Mouse (Mus musculus) v-Abl transformed pro-B cells (cell line): ENCODE results near the gene Mucl3.

Source experiments
- in situ Hi-C, 2 experiments: fragments of 400-800 bp; cut with MboI; formaldehyde crosslinking; loops; one replicate each; pipeline ENCODE4 v1.15.1; 2025; ENCODE audit not compliant: unreplicated experiment in 2 of 2

Gene Mucl3

DNA sequence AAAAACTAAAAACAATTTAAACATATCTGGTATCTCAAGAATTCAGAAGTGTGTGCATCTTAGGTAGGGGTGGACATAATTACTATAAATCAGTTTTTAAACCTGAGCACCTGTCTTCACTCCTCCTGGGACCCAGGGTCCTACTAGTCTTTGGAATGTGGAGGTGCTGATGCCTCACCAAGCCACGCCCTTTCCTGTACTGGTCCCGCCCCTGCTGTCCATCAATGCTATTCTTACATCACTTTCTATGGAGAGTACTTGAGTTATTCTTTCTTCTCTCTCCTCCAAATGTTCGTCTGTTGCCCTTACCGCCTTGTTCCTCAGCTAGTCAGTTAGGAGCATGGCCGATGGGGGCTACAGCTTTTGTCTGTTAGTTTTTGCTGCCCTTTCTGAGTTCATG, 7.1 kb downstream of the Mucl3 start:
- in situ Hi-C loops: loop anchor here in 1 of 2 experiments (10.0 kb wide), 1 partner anchor 88 kb away; no protein-coding TSS in a partner anchor

DNA sequence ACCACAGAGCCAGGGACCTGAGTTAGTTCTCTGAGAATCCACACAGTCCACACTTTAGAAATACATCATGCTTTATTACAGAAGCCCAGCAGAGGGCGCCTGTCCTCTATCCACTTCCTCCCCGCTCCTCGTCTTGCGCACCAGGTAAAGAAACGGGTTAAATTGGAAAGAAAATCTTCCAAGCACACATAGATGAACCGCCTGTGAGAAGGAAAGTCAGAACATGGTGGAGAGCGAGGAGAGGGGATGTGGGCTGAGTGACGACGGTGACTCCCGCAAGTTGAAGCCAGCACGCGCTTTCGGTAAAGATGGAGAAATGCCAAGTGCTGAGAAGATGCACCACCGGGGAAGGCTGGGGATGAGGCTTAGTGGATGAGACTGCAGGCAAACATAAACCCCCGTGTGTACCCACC, 7.8 kb downstream of the Mucl3 start:
- in situ Hi-C loops: loop anchor here in 1 of 2 experiments (10.0 kb wide), 1 partner anchor 89 kb away; no protein-coding TSS in a partner anchor

DNA sequence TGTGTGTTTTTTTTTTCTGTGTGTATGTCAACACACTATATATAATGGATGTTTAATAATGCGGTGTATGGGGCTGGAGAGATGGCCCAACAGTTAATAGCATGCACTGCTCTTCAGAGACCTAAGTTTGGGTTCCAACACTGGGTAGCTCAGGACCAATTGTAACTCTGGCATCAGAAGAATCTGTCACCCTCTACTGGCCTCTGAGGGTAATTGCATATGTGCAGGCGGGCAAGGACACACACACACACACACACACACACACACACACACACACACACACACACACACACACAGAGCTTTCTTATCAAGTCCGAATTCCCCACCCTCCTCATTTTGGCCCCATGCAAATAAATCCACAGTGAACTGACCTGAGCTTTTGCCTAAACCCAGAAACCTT, 8.3 kb downstream of the Mucl3 start:
- in situ Hi-C loops: loop anchor here in 1 of 2 experiments (10.0 kb wide), 1 partner anchor 90 kb away; no protein-coding TSS in a partner anchor

DNA sequence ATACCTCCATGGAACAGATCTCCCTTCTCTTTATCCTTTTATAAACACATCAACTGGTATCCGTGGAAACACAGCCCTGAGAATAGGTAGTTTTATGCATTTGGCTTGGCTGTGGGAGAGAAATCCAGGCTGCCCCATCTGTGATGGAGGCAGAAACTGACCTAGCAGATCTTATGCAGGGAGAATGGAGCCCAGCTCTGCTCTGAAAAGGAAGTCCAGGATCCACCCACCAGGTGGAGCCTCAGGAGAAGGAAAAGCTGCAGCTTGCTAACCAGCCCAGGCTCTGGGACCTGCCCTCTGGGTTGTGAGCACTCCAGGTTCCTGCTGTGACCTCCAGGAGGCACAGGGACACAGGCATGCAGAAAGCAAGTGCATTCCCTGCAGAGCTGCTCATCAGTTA, 9.5 kb downstream of the Mucl3 start:
- in situ Hi-C loops: loop anchor here in 1 of 2 experiments (10.0 kb wide), 1 partner anchor 91 kb away; no protein-coding TSS in a partner anchor

DNA sequence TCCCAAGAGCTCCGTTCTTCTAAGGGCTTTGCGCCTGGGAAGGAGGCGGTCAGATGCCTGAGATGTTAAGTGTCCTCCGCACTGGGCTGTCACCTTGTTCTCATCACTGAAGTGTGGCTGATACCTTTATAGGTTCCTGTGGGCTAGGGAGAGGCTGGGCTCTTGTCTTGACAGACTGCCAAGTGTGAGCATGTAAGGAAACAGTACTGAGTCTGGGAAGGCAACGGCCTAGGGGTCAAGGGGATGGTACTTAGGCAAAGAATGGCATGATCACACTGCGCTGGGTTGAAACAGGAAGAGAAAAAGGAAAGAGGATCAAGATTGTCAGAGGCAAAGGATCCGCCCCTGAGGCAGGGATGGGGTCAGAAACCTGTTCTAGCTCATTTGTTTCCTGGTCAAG, 17.0 kb downstream of the Mucl3 start, which contains the start of gene Gm9573:
Gm9573 (minus strand) TSS at position 101 of the 400 bp plus-strand sequence.
- in situ Hi-C loops: loop anchor here in 1 of 2 experiments (5.0 kb wide), 1 partner anchor 91 kb away; no protein-coding TSS in a partner anchor

DNA sequence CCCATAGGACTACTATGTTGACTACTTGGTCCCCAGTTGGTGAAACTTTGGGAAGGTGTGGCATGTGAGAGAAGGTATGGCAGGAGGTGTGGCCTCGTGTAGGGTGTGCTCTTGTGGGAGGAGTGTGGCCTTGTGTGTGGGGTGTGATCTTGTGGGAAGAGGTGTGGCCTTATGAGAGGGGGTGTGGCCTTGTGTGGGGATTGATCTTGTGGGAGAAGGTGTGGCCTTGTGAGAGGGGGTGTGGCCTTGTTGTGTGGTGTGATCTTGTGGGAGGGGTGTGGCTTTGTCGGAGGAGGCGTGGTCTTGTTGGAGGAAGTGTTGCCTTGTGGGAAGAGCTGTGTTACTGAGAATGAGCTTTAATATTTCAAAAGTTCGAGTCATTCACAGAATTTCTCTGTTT, 26.4 kb downstream of the Mucl3 start:
- in situ Hi-C loops: loop anchor here in 1 of 2 experiments (25.0 kb wide), 1 partner anchor 820 kb away; no protein-coding TSS in a partner anchor

DNA sequence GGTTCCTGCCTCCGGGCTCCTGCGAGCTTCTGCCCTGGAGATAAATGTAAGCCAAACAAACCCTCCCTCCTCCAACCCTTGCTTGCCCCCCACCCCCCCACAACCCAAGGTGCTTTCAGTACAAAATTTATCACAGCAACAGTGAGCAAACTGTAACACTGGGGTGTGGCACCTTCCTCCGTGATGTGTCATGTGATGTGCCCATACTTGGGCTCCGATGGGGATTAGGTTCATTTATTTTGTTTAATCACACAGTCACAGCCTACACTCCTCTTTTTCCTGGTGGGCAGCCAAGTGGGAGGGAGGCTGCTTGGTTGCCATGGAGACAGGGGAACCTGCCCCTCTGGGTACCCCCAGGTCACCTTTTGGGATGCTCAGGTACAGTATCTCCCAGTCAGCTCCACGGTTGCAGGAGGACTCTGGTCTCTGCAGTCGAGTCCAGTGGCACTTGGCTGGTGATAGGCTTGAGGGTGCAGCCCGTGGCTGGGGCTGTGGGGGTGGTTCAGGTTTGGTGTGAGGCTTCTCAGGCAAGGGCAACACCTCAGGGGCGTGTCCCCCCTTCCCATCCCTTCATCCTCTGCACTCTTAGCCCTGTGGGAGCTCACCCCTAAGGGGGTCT, 41.6 kb downstream of the Mucl3 start:
- in situ Hi-C loops: loop anchor here in 1 of 2 experiments (25.0 kb wide), 1 partner anchor 835 kb away; no protein-coding TSS in a partner anchor

DNA sequence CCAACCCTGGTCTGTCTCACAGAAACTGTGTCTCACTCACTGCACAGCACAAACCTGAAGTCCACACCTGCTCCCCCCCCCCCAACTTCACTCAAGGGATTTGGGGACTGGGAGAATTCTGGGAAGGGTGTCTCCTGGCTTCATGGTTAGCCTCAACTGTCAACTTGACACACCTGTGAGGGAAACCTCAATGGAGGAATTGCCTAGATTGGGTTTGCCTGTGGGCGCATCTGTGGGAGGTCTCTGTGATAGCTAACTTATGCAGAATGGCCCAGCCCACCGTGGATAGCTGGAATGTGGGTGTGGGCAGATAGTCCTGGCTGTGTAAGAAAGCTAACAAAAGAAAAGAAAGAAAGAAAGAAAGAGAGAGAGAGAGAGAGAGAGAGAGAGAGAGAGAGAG, 42.2 kb downstream of the Mucl3 start, which contains the start of gene Sfta2:
Sfta2 (plus strand) TSS at position 301 of the 400 bp plus-strand sequence.
- in situ Hi-C loops: loop anchor here in 1 of 2 experiments (25.0 kb wide), 1 partner anchor 836 kb away; no protein-coding TSS in a partner anchor

DNA sequence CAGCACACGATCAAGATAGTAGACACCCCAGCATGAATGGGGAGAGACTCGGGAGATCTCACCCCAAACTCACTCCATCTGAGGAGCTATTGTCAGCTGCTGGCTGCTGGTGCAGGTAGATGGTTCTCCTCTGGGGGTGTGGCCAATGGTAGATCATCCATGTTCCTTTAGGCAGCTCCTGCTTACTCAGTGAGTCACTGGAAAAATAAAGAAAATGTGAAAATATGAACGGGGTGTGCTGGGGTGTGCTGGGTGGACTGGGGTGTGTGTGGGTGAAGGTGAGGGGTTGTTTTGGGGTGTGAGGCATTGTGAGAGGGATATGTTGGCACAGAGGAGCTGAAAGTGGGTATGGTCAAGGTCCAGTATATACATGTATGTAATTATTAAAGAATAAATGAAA, 46.1 kb downstream of the Mucl3 start:
- in situ Hi-C loops: no loop called here

DNA sequence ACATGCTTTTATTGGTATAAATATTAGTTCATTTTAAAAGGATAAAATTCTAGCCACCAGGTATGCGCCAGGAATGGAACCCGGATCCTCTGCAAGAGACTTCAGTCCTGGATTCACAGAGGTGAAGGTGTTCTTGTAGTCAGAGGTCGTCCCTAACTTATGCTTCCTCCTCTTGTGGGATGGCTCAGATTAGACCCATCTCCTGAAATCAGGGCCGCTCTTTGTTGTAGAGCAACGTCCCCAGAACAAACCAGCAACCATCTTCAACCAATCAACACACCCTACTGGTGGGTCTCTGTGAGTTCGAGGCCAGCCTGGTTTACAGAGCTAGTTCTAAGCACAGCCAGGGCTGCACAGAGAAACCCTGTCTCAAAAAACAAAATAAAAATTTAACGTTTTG, 49.0 kb downstream of the Mucl3 start:
- in situ Hi-C loops: no loop called here

DNA sequence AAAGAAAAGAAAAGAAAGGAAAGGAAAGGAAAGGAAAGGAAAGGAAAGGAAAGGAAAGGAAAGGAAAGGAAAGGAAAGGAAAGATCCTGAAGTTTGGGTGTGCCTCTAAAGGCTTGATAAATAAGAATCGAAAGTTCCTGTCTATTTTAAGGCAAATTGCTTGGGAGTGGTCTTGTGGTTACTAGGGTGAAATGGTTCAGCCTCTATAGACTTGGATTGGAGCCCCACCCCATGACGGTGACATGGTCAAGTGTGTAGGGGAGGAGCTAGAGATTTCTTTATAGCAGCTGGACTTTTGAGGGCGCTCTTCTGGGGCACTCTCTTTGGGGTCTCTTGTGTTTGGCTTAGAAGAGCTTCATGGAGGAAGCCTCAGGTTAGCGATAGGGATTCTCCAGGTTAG, 49.7 kb downstream of the Mucl3 start:
- in situ Hi-C loops: no loop called here

DNA sequence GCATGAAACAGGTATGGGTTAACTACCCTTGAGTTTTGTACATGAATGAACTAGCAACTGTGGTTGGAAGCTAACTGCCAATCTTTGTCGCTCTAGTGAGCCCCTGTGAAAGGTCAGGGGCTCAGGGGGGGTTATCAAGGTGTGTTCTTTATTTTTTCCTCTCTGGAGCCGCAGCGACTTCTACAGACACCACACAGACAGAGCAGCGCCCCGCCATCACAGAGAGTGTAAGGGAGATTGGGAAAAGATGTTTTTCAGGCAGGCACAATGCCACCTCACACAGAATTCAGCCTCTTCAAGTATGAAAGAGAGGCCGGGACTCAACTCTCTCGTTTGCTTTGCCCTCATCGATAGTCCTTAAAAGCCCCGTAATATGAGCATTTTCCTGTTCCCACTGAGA, 51.4 kb downstream of the Mucl3 start:
- in situ Hi-C loops: no loop called here

DNA sequence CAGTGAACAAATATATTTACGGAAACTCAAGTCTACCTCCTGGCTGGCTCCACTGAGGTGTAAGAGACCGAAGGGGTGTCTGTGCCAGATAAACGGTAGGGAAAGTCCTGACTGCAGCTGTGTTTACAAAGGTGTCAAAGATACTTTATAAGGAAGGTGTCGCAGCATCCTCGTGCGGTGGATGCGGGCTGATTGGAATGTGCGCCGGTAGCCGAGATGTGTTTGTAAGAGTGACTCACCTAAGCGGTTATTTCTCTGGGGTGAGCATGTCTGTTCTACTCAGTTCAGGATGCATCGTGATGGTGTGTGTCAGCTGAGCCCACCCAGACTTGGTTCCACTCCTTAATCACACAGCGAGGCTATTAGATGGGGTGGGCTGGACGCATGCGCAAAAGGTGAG, 51.8 kb downstream of the Mucl3 start:
- in situ Hi-C loops: no loop called here

DNA sequence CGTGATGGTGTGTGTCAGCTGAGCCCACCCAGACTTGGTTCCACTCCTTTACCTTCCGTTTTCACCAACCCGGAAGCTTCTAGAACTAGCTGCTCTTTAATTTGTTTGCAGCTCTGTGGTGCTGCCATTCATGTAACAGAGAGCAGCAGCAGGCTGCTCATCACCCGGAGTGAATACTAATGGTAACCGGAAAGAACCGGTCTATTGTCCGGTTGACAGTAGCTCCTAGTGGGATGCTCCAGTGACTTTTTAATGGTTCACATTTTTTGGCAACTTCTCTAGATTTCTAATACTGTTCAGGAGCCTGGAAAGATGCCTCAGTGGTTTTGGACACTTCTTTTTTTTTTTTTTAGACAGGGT, 52.3 kb downstream of the Mucl3 start:
- in situ Hi-C loops: no loop called here

DNA sequence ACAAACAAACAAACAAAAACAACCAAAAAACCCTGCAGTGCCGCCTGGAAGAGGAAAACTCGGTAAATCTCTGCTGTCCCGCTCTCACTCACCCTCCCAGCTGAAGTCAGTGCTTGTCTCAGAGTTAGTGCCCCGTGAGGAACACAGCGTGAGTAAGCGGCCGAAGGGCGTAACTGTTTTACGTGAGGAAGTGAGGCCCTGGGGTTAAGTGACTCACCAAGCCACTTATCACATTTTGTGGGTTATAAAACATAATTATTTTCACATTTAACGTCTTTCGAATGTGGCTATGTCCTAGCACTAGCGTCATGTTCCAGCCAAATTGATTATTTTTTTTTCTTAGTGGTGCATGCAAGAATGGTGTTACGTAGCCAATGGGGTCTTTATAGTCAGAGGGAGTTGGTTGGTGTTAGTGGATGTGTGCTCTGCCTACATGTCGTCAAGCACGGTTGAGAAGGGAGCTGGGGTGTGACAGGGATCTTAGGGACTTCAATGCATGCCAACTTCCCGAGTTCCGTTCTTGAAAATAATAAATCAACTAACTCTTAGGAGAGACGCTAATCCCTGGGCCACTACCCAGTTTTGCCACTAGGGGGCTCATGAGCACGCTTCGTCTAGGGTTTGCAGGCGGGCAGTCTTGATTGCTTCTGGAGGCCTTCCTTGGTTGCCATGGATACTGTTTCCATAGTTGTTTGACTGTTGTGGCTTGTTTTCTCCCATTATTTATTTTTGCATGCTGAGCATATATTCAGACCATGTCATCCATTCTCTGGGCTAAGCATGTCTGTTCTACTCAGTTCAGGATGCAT, 52.9 kb downstream of the Mucl3 start:
- in situ Hi-C loops: no loop called here

DNA sequence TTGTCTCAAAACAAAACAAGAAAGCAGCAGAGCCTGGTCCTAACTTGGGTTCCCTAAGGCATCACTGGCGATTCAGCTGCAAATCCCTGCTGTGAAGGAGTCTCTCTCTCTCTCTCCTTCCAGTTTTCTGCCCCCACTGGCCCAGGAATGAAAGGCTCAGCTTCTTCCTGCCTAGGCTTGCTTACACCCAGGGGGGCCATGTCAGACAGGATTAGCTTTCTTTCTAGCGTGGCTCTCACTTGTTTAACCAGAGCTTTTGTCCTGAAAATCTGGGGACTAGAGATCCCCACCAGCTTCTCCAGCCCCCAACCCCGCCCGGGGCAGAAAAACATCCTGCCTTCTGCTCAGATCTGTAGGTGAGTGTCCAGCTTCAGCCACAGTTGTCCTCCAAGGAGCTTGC, 55.1 kb downstream of the Mucl3 start:
- in situ Hi-C loops: loop anchor here (5.0 to 10.0 kb wide), 2 partner anchors 136 to 139 kb away; no protein-coding TSS in a partner anchor

DNA sequence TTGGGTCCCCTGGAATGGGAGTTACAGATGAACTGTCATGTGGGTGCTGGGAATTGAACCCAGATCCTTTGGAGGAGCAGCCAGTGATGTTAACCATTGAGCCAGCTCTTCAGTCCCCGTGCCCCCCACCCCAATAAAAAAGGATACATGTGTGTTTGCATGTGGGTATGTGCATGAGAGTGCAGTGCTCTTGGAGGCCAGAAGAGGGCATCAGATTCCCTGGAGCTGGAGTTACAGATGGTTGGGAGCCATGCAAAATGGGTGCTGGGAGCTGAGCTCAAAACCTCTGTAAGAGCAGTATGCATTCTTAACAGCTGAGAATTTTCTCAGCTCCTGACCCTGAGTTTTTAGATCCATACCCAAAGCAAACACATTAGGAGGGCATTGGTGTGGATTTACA, 56.2 kb downstream of the Mucl3 start:
- in situ Hi-C loops: loop anchor here (5.0 to 10.0 kb wide), 2 partner anchors 138 to 140 kb away; no protein-coding TSS in a partner anchor
